13 mouse cellular contexts compared by ENCODE assay signal in the genomic region with DNA sequence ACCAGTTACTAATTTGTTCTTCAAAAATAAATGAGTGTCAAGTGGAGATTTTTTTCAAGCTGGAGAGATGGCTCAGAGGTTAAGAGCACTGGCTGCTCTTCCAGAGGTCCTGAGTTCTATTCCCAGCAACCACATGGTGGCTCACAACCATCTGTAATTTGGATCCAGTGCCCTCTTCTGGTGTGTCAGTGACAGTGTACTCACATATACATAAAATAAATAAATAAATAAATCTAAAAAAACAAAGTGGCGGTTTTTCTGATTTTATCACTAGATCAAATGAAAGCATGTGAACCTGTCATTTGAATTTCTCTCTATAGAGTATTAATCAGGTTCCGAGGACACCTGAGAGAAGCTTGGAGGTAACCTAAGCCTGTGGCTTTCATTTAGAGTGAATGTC. TPM values are rescaled to one million over a fixed set of nuclear protein-coding genes. Genes with fewer than 3 reads are reported as not detected.
A peak's percentile ranks its signal among the peaks of the same experiment; 100 is the strongest.
DNase-seq lines count a peak whose midpoint lies in the region; ATAC-seq and TF ChIP-seq lines count a peak whose summit lies in the region.
"Had no signal": no experiment of that assay in that cellular context is flagged by ENCODE, and none has a peak within 500 bp of the region (broad histone marks: within the 10 kb centered on the region; RNA-seq: fewer than 3 reads in every experiment).

No protein-coding gene starts in this region.

- no peaks in the 10 kb centered on the region for H3K27me3 ChIP-seq in forebrain, postnatal 0 days (ENCODE audit: insufficient read depth, low read length)
- H3K27me3 ChIP-seq in forebrain, embryonic 15.5 days = no peaks in the 10 kb centered on the region
- no peaks in the 10 kb centered on the region for H3K27me3 ChIP-seq in Patski
- H3K27me3 ChIP-seq in midbrain, postnatal 0 days (ENCODE audit: insufficient read depth, low read length) = no peaks in the 10 kb centered on the region
- H3K27me3 ChIP-seq: neural tube, embryonic 13.5 days had no signal

- DNase-seq in forebrain, postnatal 0 days = no peak
- no peak for DNase-seq in left cerebral cortex, adult 2 months (ENCODE audit: extremely low spot score in 1 of 2, low spot score in 2 of 2)
- DNase-seq in left cerebral cortex, postnatal 14 days (ENCODE audit: low spot score in 2 of 2) = no peak
- no peak for DNase-seq in Patski (ENCODE audit: low read depth, low spot score)
- DNase-seq in midbrain, postnatal 0 days (ENCODE audit: low spot score) = no peak
- no peak for DNase-seq in thymus, postnatal 14 days
- DNase-seq in gastrocnemius, postnatal 10 days = no peak
- DNase-seq: adrenal gland, adult 8-10 months; cerebellum, adult 11 months; kidney, adult 8-10 months; right cerebral cortex, postnatal 25 days had no signal

- no peak overlapping the region for H3K27ac ChIP-seq in forebrain, postnatal 0 days (ENCODE audit: low read depth, low read length)
- no peak overlapping the region for H3K27ac ChIP-seq in forebrain, embryonic 15.5 days (replicated peaks)
- H3K27ac ChIP-seq in left cerebral cortex, adult 2 months = no peak overlapping the region
- H3K27ac ChIP-seq in midbrain, postnatal 0 days (ENCODE audit: low read depth, low read length) = no peak overlapping the region

- no peak overlapping the region for H3K9ac ChIP-seq in forebrain, postnatal 0 days
- no peak overlapping the region for H3K9ac ChIP-seq in forebrain, embryonic 15.5 days (replicated peaks)
- no peak overlapping the region for H3K9ac ChIP-seq in midbrain, postnatal 0 days (replicated peaks; ENCODE audit: low read length, poor library complexity, severe bottlenecking)

- peak overlapping the region; percentile 72; the same call in 1 of the 2 replicates for H3K4me2 ChIP-seq in forebrain, postnatal 0 days (ENCODE audit: low read depth)
- no peak overlapping the region for H3K4me2 ChIP-seq in forebrain, embryonic 15.5 days (replicated peaks)
- H3K4me2 ChIP-seq in midbrain, postnatal 0 days (ENCODE audit: low read depth, low read length, poor library complexity, severe bottlenecking) = no peak overlapping the region

- CTCF ChIA-PET in Patski (lab: Charles Lee) = interaction anchor here (1.0 to 1.9 kb wide), 4 partner anchors 10 to 16 kb away, joined by 4 to 5 read pairs (median 4); no protein-coding TSS in a partner anchor

- WGBS in forebrain, postnatal 0 days = 94% methylated on average over 2 of the region's 2 CpGs
- 91% methylated on average over 2 of the region's 2 CpGs for WGBS in forebrain, embryonic 15.5 days
- WGBS in midbrain, postnatal 0 days = 95% methylated on average over 2 of the region's 2 CpGs

- H3K9me3 ChIP-seq in forebrain, postnatal 0 days (ENCODE audit: low read length) = no peaks in the 10 kb centered on the region
- H3K9me3 ChIP-seq in forebrain, embryonic 15.5 days = no peaks in the 10 kb centered on the region
- H3K9me3 ChIP-seq in midbrain, postnatal 0 days (ENCODE audit: low read length) = no peaks in the 10 kb centered on the region
- H3K9me3 ChIP-seq: neural tube, embryonic 13.5 days had no signal

- POLR2A ChIA-PET in Patski (lab: Charles Lee) = no interaction called here

- peak; percentile 38; the same call in 1 of the 2 replicates for TF ChIP-seq CTCF in forebrain, postnatal 0 days (IDR thresholded peaks at IDR 0.05; ENCODE audit: low read depth)
- peak; percentile 44 for TF ChIP-seq CTCF in left cerebral cortex, adult 2 months (IDR thresholded peaks at IDR 0.05)
- peak; percentile 69 for TF ChIP-seq CTCF in Patski (IDR thresholded peaks at IDR 0.05)
- TF ChIP-seq CTCF in midbrain, postnatal 0 days (IDR thresholded peaks at IDR 0.05) = peak; percentile 51

- in situ Hi-C loops in Patski (cut with MboI; ENCODE audit: low pct_unique_long_range_greater_than_20kb) = loop anchor here (10.0 kb wide), 1 partner anchor 1127 kb away; a partner anchor contains a TSS

- intact Hi-C loops in left cerebral cortex, adult 2 months (cut with DNase I) = loop anchor here (5.0 kb wide), 1 partner anchor 49 kb away; a partner anchor contains a TSS
- intact Hi-C loops in left cerebral cortex, postnatal 14 days (cut with DNase I) = no loop called here

- H3K4me1 ChIP-seq in forebrain, postnatal 0 days (ENCODE audit: insufficient read depth) = 0 out of 2 replicates have a peak, but pooled peaks cover 4% of the 10 kb centered on the region
- 0 out of 2 replicates have a peak, but pooled peaks cover 5% of the 10 kb centered on the region for H3K4me1 ChIP-seq in forebrain, embryonic 15.5 days
- no peaks in the 10 kb centered on the region for H3K4me1 ChIP-seq in midbrain, postnatal 0 days (ENCODE audit: insufficient read depth, low read length)

- H3K4me3 ChIP-seq in forebrain, postnatal 0 days (ENCODE audit: low read depth, low read length) = no peak overlapping the region
- no peak overlapping the region for H3K4me3 ChIP-seq in forebrain, embryonic 15.5 days
- H3K4me3 ChIP-seq in left cerebral cortex, adult 2 months = no peak overlapping the region
- no peak overlapping the region for H3K4me3 ChIP-seq in midbrain, postnatal 0 days (ENCODE audit: low read depth, low read length)

- ATAC-seq in forebrain, postnatal 0 days = no peak
- no peak for ATAC-seq in forebrain, embryonic 15.5 days (replicated peaks)
- no peak for ATAC-seq in Patski
- no peak for ATAC-seq in midbrain, postnatal 0 days (ENCODE audit: low FRiP score)

- H3K36me3 ChIP-seq in forebrain, postnatal 0 days (ENCODE audit: insufficient read depth) = no peaks in the 10 kb centered on the region; the same call in 1 of the 2 replicates
- no peaks in the 10 kb centered on the region; the same call in 1 of the 2 replicates for H3K36me3 ChIP-seq in forebrain, embryonic 15.5 days
- peaks cover 6% of the 10 kb centered on the region; the same call in 1 of the 2 replicates for H3K36me3 ChIP-seq in midbrain, postnatal 0 days (ENCODE audit: insufficient read depth, low read length)

RNA-seq across cellular contexts. Expression of a gene that starts 1.1 kb away (rescaled TPM):
- 13.3 and 13.9 TPM in 2 replicates for total RNA-seq in forebrain, postnatal 0 days (2014; rRNA removed)
- polyA plus RNA-seq in forebrain, postnatal 0 days (2015; fragmentation: Nextera tagmentation; extraction: Ambion mirVana) = 10.5 and 11.1 TPM in 2 replicates
- polyA plus RNA-seq in forebrain, embryonic 15.5 days (2015; fragmentation: Nextera tagmentation; extraction: Ambion mirVana) = 7.5 and 7.8 TPM in 2 replicates
- total RNA-seq in left cerebral cortex, adult 2 months (2021) = 1 to 10 TPM; 7.8 to 8.1 TPM
- 10 to 100 TPM in 1 of 2 experiments, 1 to 10 TPM in 1; 6.0 to 10.0 TPM for total RNA-seq in left cerebral cortex, postnatal 14 days (2021)
- polyA plus RNA-seq in Patski (2021) = 23.6 TPM
- 11.4 and 14.3 TPM in 2 replicates for total RNA-seq in midbrain, postnatal 0 days (2014; rRNA removed)
- polyA plus RNA-seq in midbrain, postnatal 0 days (2015; fragmentation: Nextera tagmentation; extraction: Ambion mirVana) = 9.4 and 9.8 TPM in 2 replicates
- total RNA-seq in gastrocnemius, postnatal 10 days (2021) = 1 to 10 TPM; 5.7 to 7.0 TPM

RNA-seq across cellular contexts. Expression of a gene that starts 17.3 kb away (rescaled TPM):
- total RNA-seq in forebrain, postnatal 0 days (2014; rRNA removed) = 23.2 and 26.2 TPM in 2 replicates
- polyA plus RNA-seq in forebrain, postnatal 0 days (2015; fragmentation: Nextera tagmentation; extraction: Ambion mirVana) = 15.7 and 19.6 TPM in 2 replicates
- 33.9 and 35.8 TPM in 2 replicates for polyA plus RNA-seq in forebrain, embryonic 15.5 days (2015; fragmentation: Nextera tagmentation; extraction: Ambion mirVana)
- total RNA-seq in left cerebral cortex, adult 2 months (2021) = 10 to 100 TPM; 46.6 to 47.1 TPM
- total RNA-seq in left cerebral cortex, postnatal 14 days (2021) = 10 to 100 TPM; 41.4 to 42.6 TPM
- 60.1 TPM for polyA plus RNA-seq in Patski (2021)
- total RNA-seq in midbrain, postnatal 0 days (2014; rRNA removed) = 36.9 and 38.3 TPM in 2 replicates
- 25.4 and 27.7 TPM in 2 replicates for polyA plus RNA-seq in midbrain, postnatal 0 days (2015; fragmentation: Nextera tagmentation; extraction: Ambion mirVana)
- 10 to 100 TPM; 13.9 to 15.3 TPM for total RNA-seq in gastrocnemius, postnatal 10 days (2021)

RNA-seq across cellular contexts. Expression of a gene that starts 47.9 kb away (rescaled TPM):
- total RNA-seq in forebrain, postnatal 0 days (2014; rRNA removed) = 307 and 354 TPM in 2 replicates
- polyA plus RNA-seq in forebrain, postnatal 0 days (2015; fragmentation: Nextera tagmentation; extraction: Ambion mirVana) = 375 and 419 TPM in 2 replicates
- 257 and 282 TPM in 2 replicates for polyA plus RNA-seq in forebrain, embryonic 15.5 days (2015; fragmentation: Nextera tagmentation; extraction: Ambion mirVana)
- total RNA-seq in left cerebral cortex, adult 2 months (2021) = 100 to 1,000 TPM; 279 to 316 TPM
- total RNA-seq in left cerebral cortex, postnatal 14 days (2021) = 100 to 1,000 TPM; 545 to 573 TPM
- polyA plus RNA-seq in Patski (2021) = 318 TPM
- 240 and 266 TPM in 2 replicates for total RNA-seq in midbrain, postnatal 0 days (2014; rRNA removed)
- 454 and 461 TPM in 2 replicates for polyA plus RNA-seq in midbrain, postnatal 0 days (2015; fragmentation: Nextera tagmentation; extraction: Ambion mirVana)
- total RNA-seq in gastrocnemius, postnatal 10 days (2021) = 10 to 100 TPM; 64.5 to 67.1 TPM
